Mouse (Mus musculus) liver, embryonic 12.5 days (tissue): ENCODE measurements at regions not wholly inside any gene's neighbourhood (a gene's known extent, or its start where the extent isn't known, plus 50 kb on each side); places are given as distances from the start of the nearest gene placed in this dataset.

Experiments used
- ATAC-seq: fragments of 200-750 bp; cut with Nextera tagmentation; 2 replicates; pipeline ENCODE4 v1.8.0; 2017; ENCODE audit warnings: moderate number of reproducible peaks, mild to moderate bottlenecking, moderate library complexity
- H3K27ac ChIP-seq: fragments of 300-500 bp; sonication (generic); 2 replicates; pipeline ENCODE4 v1.5.1; 2016; ENCODE audit warnings: mild to moderate bottlenecking
- H3K27me3 ChIP-seq: fragments of 300-500 bp; sonication (generic); replicated peaks from 2 replicates; pipeline ENCODE4 v1.6.1; 2016; ENCODE audit warnings: mild to moderate bottlenecking, moderate library complexity
- H3K36me3 ChIP-seq: fragments of 300-500 bp; sonication (generic); 2 replicates; pipeline ENCODE4 v1.6.1; 2016; ENCODE audit warnings: mild to moderate bottlenecking, moderate library complexity
- H3K4me1 ChIP-seq: fragments of 300-500 bp; sonication (generic); 2 replicates; pipeline ENCODE4 v1.6.1; 2016
- H3K4me2 ChIP-seq: fragments of 300-500 bp; sonication (generic); 2 replicates; pipeline ENCODE4 v1.6.1; 2016; ENCODE audit warnings: mild to moderate bottlenecking, moderate library complexity
- H3K4me3 ChIP-seq: fragments of 300-500 bp; sonication (generic); 2 replicates; pipeline ENCODE4 v1.5.1; 2016; ENCODE audit warnings: mild to moderate bottlenecking, moderate library complexity
- H3K9ac ChIP-seq: fragments of 300-500 bp; sonication (generic); 2 replicates; pipeline ENCODE4 v1.6.1; 2016; ENCODE audit warnings: mild to moderate bottlenecking, moderate library complexity
- H3K9me3 ChIP-seq: fragments of 300-500 bp; sonication (generic); replicated peaks from 2 replicates; pipeline ENCODE4 v1.6.1; 2016; ENCODE audit warnings: mild to moderate bottlenecking, moderate library complexity
- WGBS: fragments of 180-500 bp; shearing (Covaris S2); methylation state at CpG from one replicate; pipeline ENCODE4 v1.1.7; 2016; ENCODE audit not compliant: insufficient replicate concordance; 5-methylcytosine and 5-hydroxymethylcytosine counted together

DNA sequence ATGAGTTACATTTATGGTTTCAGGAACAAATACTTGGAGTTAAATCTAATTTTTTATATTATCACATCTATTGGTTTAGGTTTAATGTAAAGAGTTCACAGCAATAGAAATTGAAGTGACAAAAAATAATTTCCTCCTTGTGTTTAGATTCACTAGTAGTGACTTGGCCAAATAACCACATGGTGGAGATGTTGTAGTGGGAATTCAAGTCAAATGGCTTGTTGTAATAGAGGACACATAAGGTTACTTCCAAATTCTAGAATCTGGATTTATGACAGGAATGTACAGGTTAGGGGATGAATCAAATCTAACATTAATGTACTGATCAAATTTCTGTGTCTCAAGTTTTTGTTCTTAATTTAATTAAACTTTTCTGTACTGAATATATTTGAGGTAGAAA, 526.4 kb upstream of the Klhl1 start:
- Histone ChIP-seq H3K27me3 (no peaks in the 10 kb centered on the region), H3K4me3 (no peak overlapping the region), H3K27ac (no peak overlapping the region), H3K9ac (no peak overlapping the region), H3K4me2 (no peak overlapping the region), H3K36me3 (no peaks in the 10 kb centered on the region), H3K9me3 (no peaks in the 10 kb centered on the region), H3K4me1 (no peaks in the 10 kb centered on the region)
- ATAC-seq: no peak

DNA sequence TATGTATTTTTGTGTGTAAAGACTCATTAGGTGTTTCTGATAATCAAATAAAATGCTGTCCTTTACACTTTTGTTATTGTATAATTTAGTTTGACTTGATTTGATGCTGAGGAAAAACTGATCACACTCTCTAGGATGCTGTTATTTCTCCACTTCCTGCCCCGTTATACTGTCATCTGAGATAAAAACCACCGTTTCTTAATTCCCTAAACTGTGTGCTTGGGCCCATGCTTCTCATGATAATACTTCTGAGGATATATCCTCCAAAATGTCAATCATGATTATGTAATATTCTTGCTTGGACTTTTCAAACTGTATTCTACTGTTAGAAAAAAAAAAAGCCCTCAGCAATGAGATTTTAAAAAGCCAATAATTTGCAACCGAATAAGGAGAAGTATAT, 520.9 kb upstream of the Klhl1 start:
- Histone ChIP-seq H3K4me2 (no peak overlapping the region), H3K9me3 (no peaks in the 10 kb centered on the region), H3K27me3 (no peaks in the 10 kb centered on the region), H3K36me3 (no peaks in the 10 kb centered on the region), H3K27ac (no peak overlapping the region), H3K9ac (no peak overlapping the region), H3K4me3 (no peak overlapping the region), H3K4me1 (no peaks in the 10 kb centered on the region)
- 47% methylated on average over 3 of the region's 3 CpGs for WGBS
- no peak for ATAC-seq

DNA sequence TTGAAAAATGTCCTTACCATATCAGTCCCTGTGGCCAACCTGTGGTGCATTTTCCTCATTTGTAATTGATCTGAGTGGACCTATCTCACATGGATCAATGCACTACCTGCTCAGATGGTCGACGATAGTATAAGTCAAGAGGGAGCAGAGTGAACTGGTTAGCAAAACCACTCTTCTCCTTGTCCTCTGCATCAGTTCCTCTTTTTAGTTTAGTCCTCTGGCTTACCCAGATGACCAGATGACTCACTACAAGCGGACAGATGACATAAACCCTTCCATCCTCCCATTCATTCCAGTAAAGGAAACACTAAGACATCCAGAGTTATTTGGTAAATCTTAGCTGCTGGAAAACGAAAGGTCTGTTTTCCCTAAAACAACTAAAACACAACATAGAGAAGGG, 509.6 kb upstream of the Klhl1 start:
- Histone ChIP-seq H3K27me3 (no peaks in the 10 kb centered on the region), H3K4me1 (no peaks in the 10 kb centered on the region), H3K4me2 (no peak overlapping the region), H3K9ac (no peak overlapping the region), H3K4me3 (no peak overlapping the region), H3K36me3 (no peaks in the 10 kb centered on the region), H3K27ac (no peak overlapping the region), H3K9me3 (no peaks in the 10 kb centered on the region)
- ATAC-seq: no peak
- 43% methylated on average over 4 of the region's 4 CpGs for WGBS

DNA sequence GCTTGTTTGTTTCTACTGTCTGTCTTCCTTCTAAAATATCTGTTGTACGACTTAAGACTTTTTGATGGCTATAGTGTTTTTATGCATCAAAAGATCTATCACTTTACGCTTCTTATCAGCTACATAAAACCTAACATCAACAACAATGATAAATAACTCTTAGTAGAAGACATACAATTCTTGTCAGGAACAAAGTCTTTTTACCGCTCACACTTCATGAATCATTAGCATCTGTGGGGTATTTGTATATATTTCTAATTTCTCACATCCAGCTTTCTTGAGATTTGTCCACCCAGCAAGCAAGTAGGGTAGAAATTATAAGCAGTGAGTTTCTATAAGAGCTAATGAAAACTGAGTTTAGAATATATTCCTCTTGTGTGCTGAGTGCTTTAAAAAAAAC, 487.4 kb upstream of the Klhl1 start:
- no peaks in the 10 kb centered on the region for H3K27me3 ChIP-seq
- H3K27ac ChIP-seq: no peak overlapping the region
- no peaks in the 10 kb centered on the region for H3K9me3 ChIP-seq
- H3K36me3 ChIP-seq: no peaks in the 10 kb centered on the region
- ATAC-seq: no peak
- H3K9ac ChIP-seq: no peak overlapping the region
- H3K4me1 ChIP-seq: no peaks in the 10 kb centered on the region
- H3K4me2 ChIP-seq: no peak overlapping the region
- no peak overlapping the region for H3K4me3 ChIP-seq
- WGBS: 79% methylated on average over 3 of the region's 3 CpGs

- no peak for ATAC-seq
- no peak overlapping the region for H3K4me3 ChIP-seq
- no peak overlapping the region for H3K4me2 ChIP-seq
- no peaks in the 10 kb centered on the region for H3K27me3 ChIP-seq
- no peaks in the 10 kb centered on the region for H3K4me1 ChIP-seq
- no peak overlapping the region for H3K27ac ChIP-seq
- H3K36me3 ChIP-seq: no peaks in the 10 kb centered on the region
- H3K9ac ChIP-seq: no peak overlapping the region
- 44% methylated on average over 3 of the region's 3 CpGs for WGBS
- no peaks in the 10 kb centered on the region for H3K9me3 ChIP-seq
Observed at GRCm38 (mm10) chr14:96995081-96995480, 476.2 kb upstream of the Klhl1 start.

DNA sequence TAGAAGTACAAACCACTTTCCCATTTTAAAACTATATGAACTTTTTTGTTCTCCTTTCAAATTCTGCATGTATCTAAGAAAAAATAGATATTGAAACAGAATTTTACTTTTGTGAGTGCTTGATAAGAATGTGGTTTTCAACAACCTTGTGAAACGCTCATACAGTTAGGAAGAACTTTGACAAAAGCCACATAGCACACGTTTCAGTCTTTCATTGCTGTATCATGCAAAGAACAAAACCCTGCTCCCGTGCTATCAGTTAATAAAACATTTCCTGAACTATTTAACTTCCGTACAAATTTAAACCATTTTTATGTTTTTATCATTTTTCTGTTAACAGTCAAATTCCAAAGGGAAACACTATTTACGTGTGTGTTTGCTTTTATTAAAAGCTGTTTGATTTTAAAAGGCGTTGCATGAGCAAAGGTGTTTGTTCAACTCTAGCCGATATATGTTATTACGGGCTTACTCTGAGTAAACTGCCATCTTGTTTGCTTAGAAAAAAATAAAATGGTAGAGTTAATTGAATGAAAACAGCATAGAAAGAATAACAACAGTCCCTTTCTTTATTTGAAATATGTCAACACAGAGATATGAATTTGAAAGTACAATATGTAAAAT, 471.8 kb upstream of the Klhl1 start:
- Histone ChIP-seq H3K9ac (no peak overlapping the region), H3K27ac (no peak overlapping the region), H3K9me3 (no peaks in the 10 kb centered on the region), H3K4me1 (no peaks in the 10 kb centered on the region), H3K36me3 (no peaks in the 10 kb centered on the region), H3K27me3 (no peaks in the 10 kb centered on the region), H3K4me2 (no peak overlapping the region), H3K4me3 (no peak overlapping the region)
- peak; percentile 66 for ATAC-seq
- WGBS: 52% methylated on average over 8 of the region's 8 CpGs

- Histone ChIP-seq H3K4me3 (no peak overlapping the region), H3K27ac (no peak overlapping the region), H3K36me3 (no peaks in the 10 kb centered on the region), H3K27me3 (no peaks in the 10 kb centered on the region), H3K9me3 (no peaks in the 10 kb centered on the region), H3K4me2 (no peak overlapping the region), H3K4me1 (no peaks in the 10 kb centered on the region), H3K9ac (no peak overlapping the region)
- WGBS: 67% methylated on average over 5 of the region's 5 CpGs
- ATAC-seq: no peak
Observed at GRCm38 (mm10) chr14:96963074-96963447, 444.2 kb upstream of the Klhl1 start.

DNA sequence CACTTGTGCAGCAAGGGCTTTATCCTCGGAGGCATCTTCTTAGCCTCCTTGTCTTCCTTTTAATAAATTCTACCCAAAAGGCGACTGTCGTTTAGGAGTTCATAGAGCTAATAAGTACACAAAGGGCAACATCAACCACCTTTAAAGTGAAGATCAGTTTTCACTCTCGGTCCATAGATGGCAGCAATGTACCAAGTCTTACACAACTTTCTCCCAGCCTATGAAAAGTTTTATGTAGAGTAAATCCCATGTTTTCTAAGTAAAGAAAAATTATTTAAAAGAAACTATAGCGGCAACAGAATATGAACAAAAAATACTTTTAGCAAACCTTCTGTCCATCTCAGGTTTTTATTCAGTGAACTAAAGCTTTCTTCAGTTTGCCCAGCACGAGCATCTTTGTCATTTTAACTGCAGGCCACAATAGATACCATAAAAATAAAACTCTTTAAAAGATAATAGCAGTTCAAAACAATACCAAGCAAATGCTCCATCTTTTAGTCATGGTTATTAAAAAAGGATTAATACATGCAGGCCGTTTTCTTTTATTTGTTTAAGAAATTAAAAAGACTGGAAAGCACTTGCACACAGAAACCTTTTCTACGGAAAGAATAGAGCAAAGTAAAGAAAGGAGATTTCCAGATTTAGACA, 443.6 kb upstream of the Klhl1 start:
- no peaks in the 10 kb centered on the region for H3K27me3 ChIP-seq
- no peak overlapping the region for H3K9ac ChIP-seq
- H3K27ac ChIP-seq: no peak overlapping the region
- ATAC-seq: no peak
- H3K4me3 ChIP-seq: no peak overlapping the region
- WGBS: 44% methylated on average over 8 of the region's 8 CpGs
- H3K36me3 ChIP-seq: no peaks in the 10 kb centered on the region
- H3K4me1 ChIP-seq: no peaks in the 10 kb centered on the region
- no peak overlapping the region for H3K4me2 ChIP-seq
- no peaks in the 10 kb centered on the region for H3K9me3 ChIP-seq

GRCm38 (mm10) chr14:96956115-96956514, 437.2 kb upstream of the Klhl1 start:
- H3K4me3 ChIP-seq: no peak overlapping the region
- H3K27ac ChIP-seq: no peak overlapping the region
- WGBS: 72% methylated on average over 4 of the region's 4 CpGs
- no peaks in the 10 kb centered on the region for H3K4me1 ChIP-seq
- H3K36me3 ChIP-seq: no peaks in the 10 kb centered on the region
- no peak overlapping the region for H3K9ac ChIP-seq
- H3K27me3 ChIP-seq: no peaks in the 10 kb centered on the region
- H3K9me3 ChIP-seq: no peaks in the 10 kb centered on the region
- no peak for ATAC-seq
- H3K4me2 ChIP-seq: no peak overlapping the region

DNA sequence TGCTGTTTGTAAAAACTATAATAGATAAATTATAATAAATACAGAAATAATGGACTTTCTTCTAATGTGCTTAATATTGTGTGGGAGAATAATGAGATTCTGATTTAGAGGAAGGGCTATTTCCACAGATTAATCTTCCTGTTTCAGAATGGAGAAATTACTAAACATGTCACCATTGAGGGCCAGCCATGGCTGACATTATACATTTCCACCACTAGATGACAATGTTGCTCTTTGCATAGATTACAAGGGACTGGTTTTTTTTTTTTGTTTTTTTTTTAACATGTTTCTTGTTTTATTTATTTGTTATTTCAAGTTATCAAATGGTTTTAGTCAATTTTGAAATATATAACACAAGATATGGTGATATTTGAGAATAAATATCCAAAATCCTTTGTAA, 435.6 kb upstream of the Klhl1 start:
- ATAC-seq: no peak
- Histone ChIP-seq H3K9me3 (no peaks in the 10 kb centered on the region), H3K9ac (no peak overlapping the region), H3K4me2 (no peak overlapping the region), H3K4me3 (no peak overlapping the region), H3K27me3 (no peaks in the 10 kb centered on the region), H3K4me1 (no peaks in the 10 kb centered on the region), H3K27ac (no peak overlapping the region), H3K36me3 (no peaks in the 10 kb centered on the region)

DNA sequence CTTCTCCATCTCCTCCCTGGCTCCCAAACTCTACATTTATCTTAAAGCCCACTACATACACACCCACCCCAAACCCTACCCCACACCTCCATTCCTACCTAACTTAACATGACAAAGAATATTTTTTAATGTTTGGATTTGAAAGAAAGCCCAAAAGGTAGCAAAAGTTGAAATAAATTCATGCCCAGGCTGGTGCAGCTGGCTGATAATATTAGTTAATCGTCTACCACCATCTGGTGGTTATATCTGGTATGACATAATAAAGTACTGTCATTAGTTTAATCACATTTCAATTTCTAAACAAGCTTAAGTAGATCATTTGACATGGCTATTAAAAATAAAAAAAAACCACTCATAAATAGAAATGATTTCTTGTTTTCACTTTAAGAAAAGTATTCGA, 389.8 kb upstream of the Klhl1 start:
- no peaks in the 10 kb centered on the region for H3K27me3 ChIP-seq
- H3K27ac ChIP-seq: no peak overlapping the region
- no peaks in the 10 kb centered on the region for H3K4me1 ChIP-seq
- no peak overlapping the region for H3K4me2 ChIP-seq
- H3K4me3 ChIP-seq: no peak overlapping the region
- no peak overlapping the region for H3K9ac ChIP-seq
- no peaks in the 10 kb centered on the region for H3K36me3 ChIP-seq
- no peak for ATAC-seq
- WGBS: 5% methylated on average over 2 of the region's 2 CpGs
- no peaks in the 10 kb centered on the region for H3K9me3 ChIP-seq

GRCm38 (mm10) chr14:96879701-96880100, 360.8 kb upstream of the Klhl1 start:
- H3K4me1 ChIP-seq: no peaks in the 10 kb centered on the region
- no peak overlapping the region for H3K9ac ChIP-seq
- H3K27me3 ChIP-seq: no peaks in the 10 kb centered on the region
- no peaks in the 10 kb centered on the region for H3K9me3 ChIP-seq
- ATAC-seq: no peak
- WGBS: 68% methylated on average over 3 of the region's 3 CpGs
- H3K4me2 ChIP-seq: no peak overlapping the region
- H3K27ac ChIP-seq: no peak overlapping the region
- H3K4me3 ChIP-seq: no peak overlapping the region
- H3K36me3 ChIP-seq: no peaks in the 10 kb centered on the region

GRCm38 (mm10) chr14:96871969-96872368, 353.1 kb upstream of the Klhl1 start:
- Histone ChIP-seq H3K27ac (no peak overlapping the region), H3K4me2 (no peak overlapping the region), H3K36me3 (no peaks in the 10 kb centered on the region), H3K4me1 (no peaks in the 10 kb centered on the region), H3K4me3 (no peak overlapping the region), H3K9ac (no peak overlapping the region), H3K27me3 (no peaks in the 10 kb centered on the region), H3K9me3 (no peaks in the 10 kb centered on the region)
- no peak for ATAC-seq
- 81% methylated on average over 4 of the region's 4 CpGs for WGBS
